Comparison of ENCODE assay signal across 21 mouse cellular contexts in genomic region chr2:11739516-11740051, GRCm38 (mm10). TPM values are rescaled to one million over a fixed set of nuclear protein-coding genes. Genes with fewer than 3 reads are reported as not detected.
A peak's percentile ranks its signal among the peaks of the same experiment; 100 is the strongest.
DNase-seq lines count a peak whose midpoint lies in the region; ATAC-seq and TF ChIP-seq lines count a peak whose summit lies in the region.
"Had no signal": no experiment of that assay in that cellular context is flagged by ENCODE, and none has a peak within 500 bp of the region (broad histone marks: within the 10 kb centered on the region; RNA-seq: fewer than 3 reads in every experiment).

No protein-coding gene starts in this region.

- no peaks in the 10 kb centered on the region for H3K27me3 ChIP-seq in spleen, adult 2 months (ENCODE audit: control insufficient read depth, insufficient read depth, low read length)
- no peaks in the 10 kb centered on the region for H3K27me3 ChIP-seq in liver, postnatal 0 days (ENCODE audit: insufficient read depth, low read length)
- H3K27me3 ChIP-seq in thymus, adult 2 months (ENCODE audit: control insufficient read depth, insufficient read depth, low read length) = no peaks in the 10 kb centered on the region
- H3K27me3 ChIP-seq: CH12.LX; embryonic facial prominence, embryonic 13.5 days; limb, embryonic 13.5 days; neural tube, embryonic 12.5 days had no signal

- no peak for DNase-seq in spleen, adult 2 months (ENCODE audit: low read depth in 1 of 2, low spot score in 2 of 2)
- no peak for DNase-seq in spleen, adult 18-20 months
- DNase-seq in liver, postnatal 0 days = no peak
- no peak for DNase-seq in urinary bladder, postnatal 10 days (ENCODE audit: low spot score)
- no peak for DNase-seq in thymus, adult 2 months
- DNase-seq in spleen, postnatal 4 days (ENCODE audit: low spot score in 2 of 2) = no peak
- DNase-seq: adrenal gland, postnatal 36 days; cerebellum, adult 11 months; gastrocnemius, postnatal 14 days; kidney, postnatal 10 days; lung, postnatal 4 days; midbrain, embryonic 14.5 days; right cerebral cortex, postnatal 4 days had no signal

- H3K9ac ChIP-seq in liver, postnatal 0 days (replicated peaks) = no peak overlapping the region
- H3K9ac ChIP-seq: embryonic facial prominence, embryonic 13.5 days; limb, embryonic 13.5 days; neural tube, embryonic 12.5 days had no signal

- H3K4me3 ChIP-seq in spleen, adult 2 months (ENCODE audit: extremely low read depth, insufficient read depth, insufficient read length) = no peak overlapping the region
- no peak overlapping the region for H3K4me3 ChIP-seq in brown adipose tissue, adult 24 weeks (ENCODE audit: insufficient read depth, low read depth, low read length)
- H3K4me3 ChIP-seq in liver, postnatal 0 days (ENCODE audit: low read depth, low read length) = no peak overlapping the region
- no peak overlapping the region for H3K4me3 ChIP-seq in thymus, adult 2 months (ENCODE audit: control insufficient read depth, insufficient read depth, low read length)
- H3K4me3 ChIP-seq: embryonic facial prominence, embryonic 13.5 days; forebrain, embryonic 10.5 days; heart, embryonic 10.5 days; limb, embryonic 13.5 days; neural tube, embryonic 12.5 days had no signal

- WGBS in spleen, adult 2 months = 54% methylated on average over 4 of the region's 4 CpGs
- 79% methylated on average over 4 of the region's 4 CpGs for WGBS in liver, postnatal 0 days (ENCODE audit: insufficient replicate concordance)
- 88% methylated on average over 4 of the region's 4 CpGs for WGBS in thymus, adult 2 months

- 0 out of 2 replicates have a peak overlapping the region, but pooled peaks have one; percentile 9 for H3K27ac ChIP-seq in spleen, adult 2 months (ENCODE audit: insufficient read depth, low read length)
- H3K27ac ChIP-seq in brown adipose tissue, adult 24 weeks (replicated peaks; ENCODE audit: low read depth, low read length) = 0 out of 2 replicates have a peak overlapping the region, but pooled peaks have one; percentile 19
- peak overlapping the region; percentile 45; the same call in 1 of the 2 replicates for H3K27ac ChIP-seq in liver, postnatal 0 days (ENCODE audit: low read depth)
- H3K27ac ChIP-seq in thymus, adult 2 months (ENCODE audit: control insufficient read depth, insufficient read depth, low read length) = no peak overlapping the region
- H3K27ac ChIP-seq: embryonic facial prominence, embryonic 13.5 days; forebrain, embryonic 10.5 days; heart, embryonic 10.5 days; limb, embryonic 13.5 days; neural tube, embryonic 12.5 days had no signal

- no peaks in the 10 kb centered on the region for H3K4me1 ChIP-seq in spleen, adult 2 months (ENCODE audit: control insufficient read depth, insufficient read depth, insufficient read length)
- no peaks in the 10 kb centered on the region; the same call in 1 of the 2 replicates for H3K4me1 ChIP-seq in brown adipose tissue, adult 24 weeks (ENCODE audit: control insufficient read depth, insufficient read depth, insufficient read length, low read length)
- H3K4me1 ChIP-seq in liver, postnatal 0 days (ENCODE audit: insufficient read depth) = no peaks in the 10 kb centered on the region
- H3K4me1 ChIP-seq in thymus, adult 2 months (replicated peaks; ENCODE audit: control insufficient read depth, insufficient read depth, low read length) = no peaks in the 10 kb centered on the region
- H3K4me1 ChIP-seq: embryonic facial prominence, embryonic 13.5 days; forebrain, embryonic 10.5 days; heart, embryonic 10.5 days; limb, embryonic 13.5 days; neural tube, embryonic 12.5 days had no signal

- no peak overlapping the region for H3K4me2 ChIP-seq in liver, postnatal 0 days (ENCODE audit: low read depth, low read length)
- H3K4me2 ChIP-seq: embryonic facial prominence, embryonic 13.5 days; limb, embryonic 13.5 days; neural tube, embryonic 12.5 days had no signal

- H3K36me3 ChIP-seq in spleen, adult 2 months (ENCODE audit: control insufficient read depth, insufficient read depth, low read length) = peaks cover 7% of the 10 kb centered on the region
- peaks cover 34% of the 10 kb centered on the region for H3K36me3 ChIP-seq in liver, postnatal 0 days (replicated peaks; ENCODE audit: insufficient read depth, low read length)
- peaks cover 15% of the 10 kb centered on the region for H3K36me3 ChIP-seq in thymus, adult 2 months (ENCODE audit: control insufficient read depth, insufficient read depth, low read length)

- TF ChIP-seq POLR2A in spleen, adult 2 months (IDR thresholded peaks at IDR 0.05; ENCODE audit: low read depth, low read length) = no peak
- TF ChIP-seq POLR2A in thymus, adult 2 months (IDR thresholded peaks at IDR 0.05; ENCODE audit: control insufficient read depth, extremely low read depth, insufficient read depth, low read length, poor library complexity) = no peak

- H3K9me3 ChIP-seq in liver, postnatal 0 days (ENCODE audit: low read length) = no peaks in the 10 kb centered on the region
- H3K9me3 ChIP-seq: embryonic facial prominence, embryonic 13.5 days; forebrain, embryonic 10.5 days; heart, embryonic 10.5 days; limb, embryonic 13.5 days; neural tube, embryonic 12.5 days had no signal

- no peak for TF ChIP-seq CTCF in spleen, adult 2 months (IDR thresholded peaks at IDR 0.05; ENCODE audit: extremely low read depth, insufficient read depth, insufficient read length, insufficient replicate concordance)
- TF ChIP-seq CTCF in liver, postnatal 0 days (IDR thresholded peaks at IDR 0.05; ENCODE audit: low read depth) = no peak
- TF ChIP-seq CTCF in thymus, adult 2 months (IDR thresholded peaks at IDR 0.05; ENCODE audit: borderline replicate concordance, control insufficient read depth, extremely low read depth, insufficient read depth, low read length, poor library complexity) = no peak

- TF ChIP-seq EP300 in liver, postnatal 0 days (IDR thresholded peaks at IDR 0.05; ENCODE audit: low read depth) = no peak

- ATAC-seq in liver, postnatal 0 days = peak; percentile 71
- ATAC-seq: activated CD4-positive, CD25-positive, alpha-beta regulatory T cell, adult 4 months had no signal

RNA-seq across cellular contexts. Expression of gene Il15ra, which starts 34.5 kb away (rescaled TPM):
- polyA plus RNA-seq in spleen, adult 2 months (2012; rRNA removed) = 33.2 and 57.8 TPM in 2 replicates
- polyA plus RNA-seq in brown adipose tissue, adult 24 weeks (2012; ENCODE audit: insufficient read depth, insufficient read length, missing spikeins) = 44.9 and 47.0 TPM in 2 replicates
- 23.8 and 31.1 TPM in 2 replicates for polyA plus RNA-seq in liver, postnatal 0 days (2015; fragmentation: Nextera tagmentation; extraction: Ambion mirVana)
- 86.9 and 99.7 TPM in 2 replicates for polyA plus RNA-seq in thymus, adult 2 months (2012; rRNA removed)

RNA-seq across cellular contexts. Expression of gene Fbh1, which starts 37.8 kb away (rescaled TPM):
- 26.0 and 26.2 TPM in 2 replicates for polyA plus RNA-seq in spleen, adult 2 months (2012; rRNA removed)
- 95.7 and 101 TPM in 2 replicates for polyA plus RNA-seq in brown adipose tissue, adult 24 weeks (2012; ENCODE audit: insufficient read depth, insufficient read length, missing spikeins)
- 19.9 and 24.3 TPM in 2 replicates for polyA plus RNA-seq in liver, postnatal 0 days (2015; fragmentation: Nextera tagmentation; extraction: Ambion mirVana)
- 41.0 and 44.7 TPM in 2 replicates for polyA plus RNA-seq in thymus, adult 2 months (2012; rRNA removed)

RNA-seq across cellular contexts. Expression of gene Ankrd16, which starts 38.1 kb away (rescaled TPM):
- polyA plus RNA-seq in spleen, adult 2 months (2012; rRNA removed) = 55.5 and 57.0 TPM in 2 replicates
- 9.5 and 14.0 TPM in 2 replicates for polyA plus RNA-seq in brown adipose tissue, adult 24 weeks (2012; ENCODE audit: insufficient read depth, insufficient read length, missing spikeins)
- polyA plus RNA-seq in liver, postnatal 0 days (2015; fragmentation: Nextera tagmentation; extraction: Ambion mirVana) = 9.1 and 11.5 TPM in 2 replicates
- 93.3 and 103 TPM in 2 replicates for polyA plus RNA-seq in thymus, adult 2 months (2012; rRNA removed)
